7 mouse cellular contexts compared by ENCODE assay signal in the genomic region with DNA sequence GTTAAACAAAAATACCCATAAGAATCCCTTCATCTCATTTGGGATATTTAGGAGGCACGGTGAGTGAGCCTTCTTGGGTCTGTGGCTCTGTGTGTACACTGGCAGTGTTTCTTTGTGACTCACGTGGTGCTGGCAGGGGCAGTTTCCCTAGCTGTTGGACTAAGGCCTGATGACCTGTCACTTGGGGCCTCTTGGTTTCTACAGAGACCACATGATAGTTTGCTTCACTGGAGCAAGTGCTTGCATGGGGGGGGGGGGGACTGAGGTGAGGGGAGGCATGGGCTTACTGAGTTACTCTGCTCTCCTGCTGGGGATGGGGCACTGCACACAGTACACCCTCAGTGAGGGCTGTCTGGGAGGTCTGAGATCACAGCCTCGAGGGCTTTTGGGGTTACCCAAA.
DNase-seq lines count a peak whose midpoint lies in the region; ATAC-seq lines count a peak whose summit lies in the region.

No protein-coding gene starts in this region.

- H3K4me1 ChIP-seq in midbrain, embryonic 12.5 days: 0 out of 2 replicates have a peak, but pooled peaks cover 2% of the 10 kb centered on the region
- peaks cover 6% of the 10 kb centered on the region; the same call in 1 of the 2 replicates for H3K4me1 ChIP-seq in midbrain, embryonic 14.5 days (ENCODE audit: control insufficient read depth, insufficient read depth, low read length)
- H3K4me1 ChIP-seq in embryonic facial prominence, embryonic 11.5 days (ENCODE audit: control insufficient read depth, insufficient read depth, low read length): no peaks in the 10 kb centered on the region
- no peaks in the 10 kb centered on the region for H3K4me1 ChIP-seq in stomach, embryonic 15.5 days

- no peak overlapping the region for H3K4me3 ChIP-seq in midbrain, embryonic 12.5 days
- H3K4me3 ChIP-seq in midbrain, embryonic 14.5 days (replicated peaks; ENCODE audit: low read depth, low read length): no peak overlapping the region
- H3K4me3 ChIP-seq in embryonic facial prominence, embryonic 11.5 days (ENCODE audit: low read depth, low read length): no peak overlapping the region
- H3K4me3 ChIP-seq in stomach, embryonic 15.5 days (replicated peaks): no peak overlapping the region

- H3K27me3 ChIP-seq in midbrain, embryonic 12.5 days: no peaks in the 10 kb centered on the region
- H3K27me3 ChIP-seq in midbrain, embryonic 14.5 days (ENCODE audit: control insufficient read depth, insufficient read depth, low read length): no peaks in the 10 kb centered on the region
- no peaks in the 10 kb centered on the region for H3K27me3 ChIP-seq in embryonic facial prominence, embryonic 11.5 days (ENCODE audit: control insufficient read depth, insufficient read depth, low read length)
- no peaks in the 10 kb centered on the region for H3K27me3 ChIP-seq in stomach, embryonic 15.5 days (replicated peaks)

- 0 out of 2 replicates have a peak, but pooled peaks have one; percentile 23 for ATAC-seq in midbrain, embryonic 12.5 days (ENCODE audit: low FRiP score, low read depth)
- ATAC-seq in midbrain, embryonic 14.5 days (ENCODE audit: low FRiP score, low TSS enrichment): no peak; the same call in 1 of the 2 replicates
- peak; percentile 48; the same call in 1 of the 2 replicates for ATAC-seq in embryonic facial prominence, embryonic 11.5 days (replicated peaks; ENCODE audit: insufficient number of reproducible peaks, low FRiP score, low TSS enrichment, low read depth)
- ATAC-seq in stomach, embryonic 15.5 days (ENCODE audit: insufficient read depth, low FRiP score, low read depth): peak; percentile 39; the same call in 1 of the 2 replicates

- H3K9me3 ChIP-seq in midbrain, embryonic 12.5 days: no peaks in the 10 kb centered on the region
- no peaks in the 10 kb centered on the region for H3K9me3 ChIP-seq in midbrain, embryonic 14.5 days (ENCODE audit: control insufficient read depth, low read length)
- H3K9me3 ChIP-seq in embryonic facial prominence, embryonic 11.5 days (replicated peaks; ENCODE audit: control insufficient read depth, low read length): no peaks in the 10 kb centered on the region
- no peaks in the 10 kb centered on the region for H3K9me3 ChIP-seq in stomach, embryonic 15.5 days

- H3K4me2 ChIP-seq in midbrain, embryonic 12.5 days (replicated peaks): no peak overlapping the region
- no peak overlapping the region for H3K4me2 ChIP-seq in midbrain, embryonic 14.5 days (ENCODE audit: low read length)
- H3K4me2 ChIP-seq in embryonic facial prominence, embryonic 11.5 days (ENCODE audit: low read depth, low read length): no peak overlapping the region
- no peak overlapping the region for H3K4me2 ChIP-seq in stomach, embryonic 15.5 days

- no peak for DNase-seq in midbrain, embryonic 14.5 days
- DNase-seq in embryonic facial prominence, embryonic 11.5 days (ENCODE audit: low spot score): no peak
- peak; percentile 16 for DNase-seq in heart, postnatal 4 days
- no peak for DNase-seq in layer of hippocampus, postnatal 36 days
- DNase-seq in left cerebral cortex, adult 9 months (ENCODE audit: low spot score in 2 of 2): no peak

- WGBS in midbrain, embryonic 12.5 days: 52% methylated on average over 3 of the region's 3 CpGs
- 55% methylated on average over 3 of the region's 3 CpGs for WGBS in midbrain, embryonic 14.5 days
- 32% methylated on average over 3 of the region's 3 CpGs for WGBS in embryonic facial prominence, embryonic 11.5 days
- 44% methylated on average over 3 of the region's 3 CpGs for WGBS in stomach, embryonic 15.5 days

- no peak overlapping the region for H3K27ac ChIP-seq in midbrain, embryonic 12.5 days (replicated peaks)
- H3K27ac ChIP-seq in midbrain, embryonic 14.5 days (replicated peaks; ENCODE audit: low read depth, low read length): no peak overlapping the region
- H3K27ac ChIP-seq in embryonic facial prominence, embryonic 11.5 days (replicated peaks; ENCODE audit: low read depth, low read length): no peak overlapping the region
- no peak overlapping the region for H3K27ac ChIP-seq in stomach, embryonic 15.5 days

- H3K9ac ChIP-seq in midbrain, embryonic 12.5 days (replicated peaks): no peak overlapping the region
- H3K9ac ChIP-seq in midbrain, embryonic 14.5 days (replicated peaks; ENCODE audit: low read length): no peak overlapping the region
- H3K9ac ChIP-seq in embryonic facial prominence, embryonic 11.5 days (replicated peaks; ENCODE audit: low read length): no peak overlapping the region
- no peak overlapping the region for H3K9ac ChIP-seq in stomach, embryonic 15.5 days

- no peaks in the 10 kb centered on the region for H3K36me3 ChIP-seq in midbrain, embryonic 12.5 days
- no peaks in the 10 kb centered on the region for H3K36me3 ChIP-seq in midbrain, embryonic 14.5 days (ENCODE audit: control insufficient read depth, insufficient read depth, low read length)
- no peaks in the 10 kb centered on the region for H3K36me3 ChIP-seq in embryonic facial prominence, embryonic 11.5 days (replicated peaks; ENCODE audit: control insufficient read depth, insufficient read depth, low read depth, low read length)
- no peaks in the 10 kb centered on the region for H3K36me3 ChIP-seq in stomach, embryonic 15.5 days
